Mouse (Mus musculus) embryo, embryonic 10 days (tissue): Measurements from ENCODE around the gene Emc9.
A peak's percentile ranks its signal among the peaks of the same experiment; 100 is the strongest.

Source experiments
- DNase-seq: peaks from one replicate; pipeline ENCODE4 v3.0.0-alpha.2; 2015; ENCODE audit warnings: low spot score

The Emc9 gene

DNA sequence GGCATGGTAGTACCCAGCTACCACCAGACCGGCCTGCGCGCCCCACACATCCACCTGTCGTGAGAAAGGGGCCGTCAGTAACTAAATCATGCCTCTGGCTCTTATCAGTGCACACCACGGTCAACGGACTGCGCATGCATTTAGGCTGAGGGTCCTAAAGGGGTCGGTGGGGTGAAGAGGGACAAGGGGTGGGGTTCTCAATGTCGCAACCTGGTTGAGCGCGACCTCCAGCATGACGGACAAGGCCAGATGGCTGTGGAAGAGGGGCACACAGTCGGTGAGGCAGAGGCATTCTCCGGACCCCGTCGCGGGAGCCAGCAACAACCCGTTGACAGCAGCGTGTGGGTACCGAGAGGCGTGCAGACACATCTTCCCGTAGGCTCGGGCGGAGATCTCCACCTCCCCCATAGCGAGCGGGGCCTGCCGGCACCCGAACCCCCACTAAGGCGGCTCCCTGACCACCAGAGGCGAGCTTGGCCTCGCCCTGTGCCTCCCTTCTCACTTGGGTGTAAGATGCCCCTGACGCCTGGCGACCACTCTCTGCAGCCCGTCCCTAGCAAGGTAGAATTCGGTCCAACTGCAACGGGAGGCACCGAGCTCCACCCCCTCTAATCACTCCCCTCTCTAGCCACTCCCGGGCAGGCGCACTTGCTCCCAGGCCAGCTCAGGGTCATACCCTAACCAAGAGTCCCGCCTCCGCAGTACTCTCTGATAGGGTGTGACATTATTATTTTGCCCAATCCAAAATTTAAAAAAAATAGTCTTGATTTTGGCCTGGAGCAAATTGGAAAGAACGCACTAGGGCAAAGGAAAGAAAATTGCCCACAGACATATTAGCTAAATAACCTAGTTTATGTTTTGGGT is at the start of gene Emc9:
Gene Emc9, minus strand, starts transcription at position 601 of the 864 bp plus-strand sequence.
- peak; percentile 82 for DNase-seq

- DNase-seq = peak; percentile 52
Observed at GRCm38 (mm10) chr14:55629312-55629711, 44.2 kb upstream of the Emc9 start.

GRCm38 (mm10) chr14:55628077-55628827 is 43.1 kb upstream of the Emc9 start:
- DNase-seq = no peak

DNA sequence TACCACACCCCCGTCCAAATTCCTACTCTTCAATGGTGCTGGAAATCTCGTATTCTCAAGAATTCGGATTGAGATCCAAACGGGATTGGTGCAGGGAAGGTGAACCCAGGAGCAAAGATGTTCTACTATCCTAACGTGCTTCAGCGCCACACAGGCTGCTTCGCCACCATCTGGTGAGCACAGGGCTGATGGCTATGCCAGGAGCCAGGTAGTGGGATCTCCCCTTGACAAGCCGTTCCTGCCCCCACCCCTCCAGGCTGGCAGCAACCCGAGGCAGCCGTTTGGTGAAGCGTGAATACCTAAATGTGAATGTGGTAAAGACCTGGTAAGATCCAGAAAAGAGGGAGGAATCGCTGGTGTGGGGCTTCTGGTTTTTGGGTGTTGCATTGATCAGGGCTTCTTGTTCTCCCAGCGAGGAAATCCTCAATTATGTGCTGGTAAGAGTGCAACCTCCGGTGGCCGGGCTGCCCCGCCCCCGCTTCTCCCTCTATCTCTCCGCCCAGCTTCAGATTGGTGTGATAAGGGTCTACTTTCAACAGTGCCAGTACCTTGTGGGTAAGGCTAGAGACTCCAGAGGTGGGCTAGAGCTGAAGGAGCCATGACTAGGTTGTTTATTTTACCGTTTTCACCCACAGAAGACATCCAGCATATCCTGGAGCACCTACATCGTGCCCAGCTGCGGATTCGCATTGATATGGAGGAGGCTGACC is 33.5 kb upstream of the Emc9 start:
- DNase-seq = no peak

DNA sequence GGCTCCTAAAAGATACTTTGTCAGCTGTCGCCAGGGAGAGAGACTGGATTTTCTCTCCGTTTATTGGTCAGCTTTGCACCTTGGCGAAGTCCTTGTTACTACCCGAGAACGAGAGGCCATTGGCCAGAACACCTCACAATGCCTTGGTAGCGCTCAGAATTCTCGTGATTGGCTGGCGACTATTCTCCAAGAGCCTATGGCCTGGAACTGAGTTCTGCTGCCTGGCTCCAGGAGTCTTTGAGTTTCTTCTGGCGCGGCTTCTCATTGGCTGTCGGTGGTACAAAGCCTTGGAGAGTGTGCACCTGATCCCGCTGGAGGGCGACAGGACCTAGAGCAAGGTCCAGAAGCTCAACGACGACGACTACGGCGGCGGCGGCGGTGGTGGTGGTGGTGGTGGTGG is 32.7 kb upstream of the Emc9 start, which contains the start of gene Rec8:
Gene Rec8, plus strand, starts transcription at position 216 of the 400 bp plus-strand sequence.
- peak; percentile 81 for DNase-seq

GRCm38 (mm10) chr14:55616844-55617243 is 31.7 kb upstream of the Emc9 start:
- DNase-seq = no peak

DNA sequence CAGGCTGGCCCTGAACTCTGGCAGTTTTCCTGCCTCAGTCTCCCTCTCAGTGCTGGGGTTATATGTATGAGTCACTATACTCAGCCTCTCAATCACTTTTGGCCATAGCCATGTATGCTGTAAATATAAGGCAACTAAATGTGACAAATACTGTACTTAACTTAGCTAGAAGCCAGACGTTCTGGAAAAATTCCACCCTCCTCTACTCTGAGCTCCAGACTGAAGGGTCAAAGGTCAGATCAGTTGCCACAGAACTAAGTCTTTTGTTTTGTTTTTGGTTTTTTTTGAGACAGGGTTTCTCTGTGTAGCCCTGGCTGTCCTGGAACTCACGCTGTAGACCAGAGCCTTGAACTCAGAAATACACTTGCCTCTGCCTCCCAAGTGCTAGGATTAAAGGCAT is 30.8 kb upstream of the Emc9 start:
- no peak for DNase-seq

- DNase-seq = no peak
Observed at GRCm38 (mm10) chr14:55614565-55615178, 29.6 kb upstream of the Emc9 start.

- DNase-seq = no peak
Observed at GRCm38 (mm10) chr14:55613346-55613745, 28.2 kb upstream of the Emc9 start.

DNA sequence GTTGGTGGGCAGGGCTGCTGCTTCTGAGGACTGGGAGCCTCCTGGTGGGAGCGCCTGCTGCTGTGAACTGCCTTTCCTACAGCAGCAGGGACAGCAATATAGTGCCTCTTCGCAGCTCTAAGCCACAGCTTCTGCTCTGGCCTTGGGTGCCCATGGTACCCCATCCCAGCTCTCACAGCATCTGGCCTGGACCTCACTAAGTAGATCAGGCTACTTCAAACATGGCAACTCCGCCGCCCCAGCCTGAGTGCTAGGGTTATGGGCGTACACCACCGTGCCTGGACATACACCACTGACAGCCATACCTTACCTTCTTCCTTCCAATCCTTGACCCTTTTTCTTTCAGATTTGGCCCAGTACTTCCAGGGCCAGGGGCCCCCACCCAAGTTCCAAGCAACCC is 23.2 kb upstream of the Emc9 start:
- DNase-seq = no peak

DNA sequence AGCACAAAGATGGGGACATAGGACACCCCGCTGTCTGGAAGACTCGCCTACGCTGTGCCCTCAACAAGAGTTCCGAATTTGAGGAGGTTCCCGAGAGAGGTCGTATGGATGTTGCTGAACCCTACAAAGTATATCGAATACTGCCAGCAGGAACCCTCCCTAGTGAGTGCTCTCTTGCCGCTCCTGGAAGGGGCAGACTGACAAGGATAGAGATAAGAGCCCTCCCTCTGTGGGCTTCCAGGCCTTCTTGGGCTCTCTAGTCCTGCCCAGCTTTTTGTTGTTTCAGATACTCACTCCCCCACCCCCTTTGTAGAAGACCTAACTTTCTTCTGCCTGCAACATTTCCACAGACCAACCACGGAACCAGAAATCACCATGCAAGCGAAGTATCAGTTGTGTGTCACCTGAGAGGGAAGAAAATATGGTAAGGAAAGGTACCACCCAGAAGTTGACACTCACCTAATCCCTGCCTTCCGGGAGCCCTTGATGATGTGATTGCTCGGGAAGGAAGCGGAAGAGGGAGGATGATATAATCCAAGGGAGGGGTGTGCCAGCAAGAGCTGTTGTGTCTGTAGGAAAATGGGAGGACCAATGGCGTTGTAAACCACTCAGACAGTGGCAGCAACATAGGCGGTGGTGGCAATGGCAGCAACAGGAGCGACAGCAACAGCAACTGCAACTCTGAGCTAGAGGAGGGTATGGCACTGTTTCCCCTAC is 20.8 kb upstream of the Emc9 start:
- DNase-seq = no peak

DNA sequence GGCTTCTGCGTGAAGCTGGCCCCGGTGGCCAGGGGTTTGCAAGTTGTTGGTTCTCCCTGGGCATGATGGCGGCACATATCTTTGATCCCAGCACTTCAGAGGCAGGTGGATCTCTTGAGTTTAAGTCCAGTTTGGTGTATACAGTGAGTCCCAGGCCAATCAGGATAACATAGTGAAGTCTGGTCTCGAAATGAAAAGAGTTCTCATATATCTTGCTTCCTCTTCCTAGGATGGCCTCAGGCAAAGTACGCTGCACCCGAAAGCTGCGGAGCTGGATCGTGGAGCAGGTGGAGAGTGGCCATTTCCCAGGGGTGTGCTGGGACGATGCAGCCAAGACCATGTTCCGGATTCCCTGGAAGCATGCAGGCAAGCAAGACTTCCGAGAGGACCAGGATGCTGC is 19.7 kb upstream of the Emc9 start:
- DNase-seq = no peak

GRCm38 (mm10) chr14:55603633-55604576 is 18.8 kb upstream of the Emc9 start:
- DNase-seq = peak; percentile 93

- DNase-seq = no peak
Observed at GRCm38 (mm10) chr14:55603271-55603632, 18.1 kb upstream of the Emc9 start, which contains the start of gene Irf9. Gene Irf9 (plus strand): TSS chr14:55603571.

- no peak for DNase-seq
Observed at GRCm38 (mm10) chr14:55598521-55599390, 13.7 kb upstream of the Emc9 start.

- peak; percentile 25 for DNase-seq
Observed at GRCm38 (mm10) chr14:55596036-55596690, 11.1 kb upstream of the Emc9 start.

GRCm38 (mm10) chr14:55592226-55592625 is 7.1 kb upstream of the Emc9 start:
- no peak for DNase-seq

DNA sequence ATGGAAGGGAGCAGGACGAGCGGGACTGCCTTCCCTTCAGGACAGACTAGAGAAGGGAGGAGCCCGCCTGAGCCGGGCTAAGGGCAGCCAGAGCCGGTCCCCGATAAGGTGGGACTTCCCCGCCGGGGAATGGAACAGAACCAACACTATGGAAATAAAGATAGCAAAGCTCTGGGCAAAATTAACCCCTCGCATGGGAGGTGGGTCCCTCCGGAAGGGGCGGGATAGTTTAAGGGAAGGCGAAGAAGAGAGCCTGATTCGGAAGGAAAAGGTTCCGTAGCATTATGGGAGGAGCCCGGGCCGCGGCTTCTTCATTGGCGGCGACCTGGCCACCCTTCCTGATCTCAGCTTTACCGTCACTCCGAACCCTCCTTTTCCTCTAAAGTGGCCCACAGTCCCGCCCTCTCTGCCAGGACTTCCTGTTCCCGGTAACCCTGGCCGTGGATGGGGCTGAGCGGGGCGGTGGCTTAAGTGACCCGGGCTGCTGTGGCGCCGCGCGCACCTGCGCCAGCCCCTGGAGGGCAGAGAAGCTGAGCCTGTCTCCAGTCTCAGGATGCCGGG is 6.3 kb upstream of the Emc9 start, which contains the start of gene Rnf31:
Gene Rnf31, plus strand, starts transcription at position 378 of the 561 bp plus-strand sequence.
- peak; percentile 95 for DNase-seq
